Mouse (Mus musculus): ENCODE measurements at regions not wholly inside any gene's neighbourhood (a gene's known extent, or its start where the extent isn't known, plus 50 kb on each side); places are given as distances from the start of the nearest gene placed in this dataset.

DNA sequence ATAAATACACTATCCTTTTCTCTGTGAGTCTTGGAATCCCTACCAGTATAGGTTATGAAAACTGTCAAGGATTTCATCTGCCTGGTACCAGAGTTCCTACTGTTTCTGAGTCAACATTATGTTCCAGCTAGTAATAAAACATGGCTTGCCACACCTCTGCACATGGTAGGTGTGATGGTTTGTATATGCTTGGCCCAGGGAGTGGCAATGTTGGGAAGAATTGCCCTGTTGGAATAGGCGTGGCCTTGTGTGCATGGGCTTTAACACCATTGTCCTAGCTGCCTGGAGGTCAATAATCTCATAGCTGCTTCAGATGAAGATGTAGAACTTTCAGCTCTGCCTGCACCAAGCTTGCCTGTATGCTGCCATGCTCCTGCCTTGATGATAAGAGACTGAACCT, 732.6 kb downstream of the Inhba start:
- TF ChIP-seq CTCF (IDR thresholded peaks at IDR 0.05; ENCODE audit: extremely low read depth, insufficient read depth, low read length) = no peak
- TF ChIP-seq POLR2A (IDR thresholded peaks at IDR 0.05; ENCODE audit: extremely low read depth, insufficient read depth, low read length) = no peak
